Mouse (Mus musculus) erythroblast, embryonic 14.5 days (primary cell): ENCODE measurements around the gene Tmem207.

Source experiments
- GATA1 ChIP-seq: IDR thresholded peaks from 2 replicates; pipeline ENCODE4 v1.6.1; 2012; ENCODE audit warnings: low read length, inconsistent platforms, mixed read lengths
- TAL1 ChIP-seq: IDR thresholded peaks from 3 replicates; pipeline ENCODE4 v1.6.1; 2012; ENCODE audit warnings: low read length, inconsistent platforms, mixed read lengths

- TF ChIP-seq TAL1 (no peak), GATA1 (no peak)
These were observed 63.7 kb downstream of the Tmem207 start, which contains the start of gene Cldn16 for GRCm38 (mm10) chr16:26462835-26463234.
